Mouse (Mus musculus) frontal cortex, postnatal 10 days (tissue): Measurements from ENCODE around the gene Snph.
"Not testable (repeated sequence)": the region's sequence is repeated elsewhere in the genome, so short reads cannot be mapped to it uniquely, and the experiment has no call there.

Experiments
- DNase-seq, 2 experiments: peaks; one replicate each; pipeline ENCODE4 v3.0.0; 2022; ENCODE audit warnings: low spot score in 2 of 2, mixed read lengths in 1 of 2

Gene Snph

DNA sequence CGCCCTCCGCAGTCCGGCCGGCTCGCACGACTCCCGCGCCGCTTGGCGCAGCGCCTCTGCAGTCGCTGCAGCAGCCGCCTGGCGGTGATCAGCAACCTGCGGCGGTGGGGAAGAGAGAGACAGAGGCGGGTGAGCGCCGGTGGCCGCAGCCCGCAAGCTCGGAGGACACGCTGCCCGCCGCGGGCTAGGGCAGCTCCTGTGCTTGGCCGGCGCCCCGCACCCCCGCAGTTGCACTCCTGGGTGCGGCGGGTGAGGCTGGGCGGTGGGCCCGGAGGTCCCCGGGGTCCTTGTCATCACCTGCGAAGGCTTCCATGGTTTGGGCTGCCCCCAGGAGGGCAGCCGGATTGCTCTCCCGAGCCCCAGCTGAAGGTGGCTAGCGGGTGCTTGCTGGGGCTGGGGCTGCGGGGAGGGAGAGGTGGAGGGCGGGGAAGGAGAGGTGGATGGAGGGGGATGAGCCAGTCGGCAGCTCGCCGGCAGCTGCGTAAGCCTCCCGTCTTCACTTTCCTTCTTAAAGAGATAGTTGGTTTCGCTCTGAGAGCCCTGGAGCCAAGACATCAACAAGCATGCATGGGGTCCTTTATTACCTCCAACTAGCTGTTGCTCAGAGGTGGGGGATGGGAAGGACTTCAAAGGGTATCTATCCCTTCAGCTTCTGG, at the start of gene Snph:
Gene Snph (minus strand): TSS at position 435 of the 656 bp plus-strand sequence.
- DNase-seq: peak; percentile 72

DNA sequence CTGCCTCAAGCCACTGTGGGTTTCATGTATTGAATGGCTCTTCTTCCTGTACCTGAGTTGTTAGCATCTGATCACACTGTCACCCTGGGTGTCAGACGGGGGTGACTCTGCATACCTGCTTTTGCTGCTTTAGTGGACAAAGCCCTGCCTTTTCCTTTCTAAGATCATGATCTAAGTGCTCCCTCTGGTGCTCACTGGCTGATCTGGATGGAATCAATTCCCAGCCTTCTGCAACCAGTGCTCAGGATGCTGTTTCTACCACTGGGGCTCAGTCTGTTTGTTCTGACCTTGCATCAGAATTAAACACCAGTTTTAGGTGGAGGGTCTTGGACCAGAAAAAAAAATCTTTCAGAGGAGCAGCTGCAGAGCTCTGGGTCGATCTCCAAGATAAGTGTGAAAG, 43.8 kb upstream of the Snph start:
- no peak for DNase-seq

DNA sequence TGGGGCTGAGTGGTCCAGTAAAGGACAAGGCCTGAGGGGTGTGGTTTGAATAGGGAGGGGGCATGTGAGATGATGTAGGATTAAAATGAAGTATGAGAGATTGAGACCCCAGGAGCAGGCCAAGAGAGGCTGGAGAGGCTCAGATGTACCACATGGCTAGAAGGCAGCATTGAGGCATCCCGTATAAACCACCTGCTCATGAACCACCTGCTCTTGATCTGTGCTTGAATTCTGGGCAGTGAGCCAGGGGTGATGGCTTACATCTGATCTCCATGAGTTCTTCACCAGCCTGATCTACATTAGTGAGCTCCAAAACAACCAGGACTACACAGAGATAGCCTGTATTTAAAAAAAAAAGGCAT, 38.6 kb upstream of the Snph start:
- DNase-seq: no peak

DNA sequence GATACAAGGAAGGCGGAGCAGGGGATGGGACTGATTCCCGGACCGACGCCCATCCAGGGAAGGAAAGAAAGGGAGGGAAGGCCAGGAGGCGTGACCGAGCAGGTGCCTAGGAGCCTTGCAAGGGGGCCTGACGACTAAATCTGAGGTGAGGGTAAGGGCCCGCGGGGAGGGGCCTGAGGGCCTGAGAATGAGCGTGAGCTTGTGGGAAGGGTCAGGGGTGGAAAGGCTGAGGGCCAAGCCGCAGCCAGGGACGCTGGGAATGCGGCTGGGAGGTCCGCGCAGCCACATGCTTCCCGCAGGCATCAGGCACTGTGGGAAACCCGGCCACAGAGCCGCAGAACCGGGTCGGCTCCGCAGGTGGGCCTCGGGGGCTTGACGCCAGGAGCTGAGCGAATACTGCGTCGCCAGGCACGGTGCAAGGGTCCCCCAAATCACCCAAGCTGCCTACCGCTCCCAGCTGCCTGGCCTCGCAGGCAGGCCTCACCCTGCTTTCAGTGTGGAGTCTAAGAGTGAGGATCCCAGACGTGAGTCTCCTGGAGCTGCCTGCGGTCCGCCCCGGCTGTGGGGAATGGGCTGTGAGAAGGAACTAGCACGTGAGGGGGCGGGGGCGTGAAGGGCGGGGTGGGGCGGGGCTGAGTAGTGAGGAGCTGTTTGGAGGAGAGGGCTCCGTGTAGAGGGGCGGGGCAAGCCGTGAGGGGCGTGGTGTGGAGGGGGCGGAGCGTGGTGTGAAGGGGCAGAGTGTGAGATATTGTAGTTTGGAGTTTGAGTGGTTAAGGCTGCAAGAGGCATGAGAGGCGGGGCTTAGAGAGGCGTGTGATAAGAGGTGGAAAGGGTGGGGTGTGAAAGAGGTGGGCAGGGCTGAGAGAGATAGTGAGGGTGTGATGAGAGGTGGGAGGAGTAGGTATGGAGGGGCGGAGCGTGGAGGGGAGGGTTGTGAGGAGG, 37.9 kb upstream of the Snph start:
- DNase-seq: no peak

DNA sequence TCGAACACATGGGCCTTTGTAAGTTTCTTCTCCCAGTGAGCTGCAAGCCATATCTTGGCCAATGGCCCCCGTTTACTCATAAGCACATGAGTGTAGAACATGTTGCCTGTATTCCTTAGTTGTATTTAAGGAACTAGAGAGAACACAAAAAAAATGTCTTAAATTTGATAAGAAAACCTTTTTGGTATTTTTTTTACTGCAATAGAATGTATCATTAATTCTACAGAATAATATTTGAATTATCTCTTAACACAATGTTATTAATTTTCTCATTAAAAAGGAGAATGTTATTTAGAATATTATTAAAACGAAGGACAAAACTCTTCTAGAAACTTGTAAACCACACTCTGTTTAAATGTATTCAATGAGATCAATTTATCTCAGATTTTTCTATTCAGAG, 36.0 kb upstream of the Snph start, which contains the start of gene Rad21l:
Gene Rad21l (minus strand): TSS at position 101 of the 400 bp plus-strand sequence.
- DNase-seq: no peak

DNA sequence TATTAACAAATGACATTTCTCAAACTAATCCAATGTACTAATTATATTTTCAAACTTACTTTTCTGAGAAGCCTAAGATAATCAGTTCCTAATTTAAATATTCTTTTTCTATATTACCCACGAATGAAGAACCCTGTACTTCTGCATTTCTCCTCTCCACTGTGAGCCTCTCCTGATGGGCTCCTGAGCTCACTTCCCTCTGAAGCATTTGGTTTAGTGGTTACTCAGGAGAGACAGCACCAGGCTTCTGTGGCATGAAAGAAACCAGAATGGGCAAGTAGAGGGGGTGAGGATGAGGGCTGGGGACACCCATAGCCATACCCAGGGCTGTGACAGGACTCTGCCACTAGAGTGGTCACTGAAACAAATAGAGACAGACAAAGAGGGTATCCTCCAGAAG, 19.7 kb upstream of the Snph start:
- DNase-seq: no peak

DNA sequence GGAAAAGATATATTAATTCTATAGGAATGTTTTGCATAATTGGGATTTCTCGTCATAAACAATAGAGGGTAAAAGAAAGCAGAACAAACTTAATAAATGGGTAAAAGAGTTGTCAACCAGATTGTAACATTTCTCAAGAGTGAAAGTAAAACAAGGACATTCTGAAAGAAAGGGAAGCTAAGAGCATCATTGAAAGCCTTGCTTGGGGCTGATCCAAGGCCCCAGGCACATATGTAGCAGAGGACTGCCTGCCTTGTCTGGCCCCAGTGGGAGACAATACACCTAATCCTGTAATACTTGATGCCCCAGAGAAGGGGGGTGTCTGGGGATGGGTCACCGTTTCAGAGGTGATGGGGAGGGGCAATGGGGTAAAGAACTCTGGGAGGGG, 3.6 kb upstream of the Snph start:
- DNase-seq: no peak

DNA sequence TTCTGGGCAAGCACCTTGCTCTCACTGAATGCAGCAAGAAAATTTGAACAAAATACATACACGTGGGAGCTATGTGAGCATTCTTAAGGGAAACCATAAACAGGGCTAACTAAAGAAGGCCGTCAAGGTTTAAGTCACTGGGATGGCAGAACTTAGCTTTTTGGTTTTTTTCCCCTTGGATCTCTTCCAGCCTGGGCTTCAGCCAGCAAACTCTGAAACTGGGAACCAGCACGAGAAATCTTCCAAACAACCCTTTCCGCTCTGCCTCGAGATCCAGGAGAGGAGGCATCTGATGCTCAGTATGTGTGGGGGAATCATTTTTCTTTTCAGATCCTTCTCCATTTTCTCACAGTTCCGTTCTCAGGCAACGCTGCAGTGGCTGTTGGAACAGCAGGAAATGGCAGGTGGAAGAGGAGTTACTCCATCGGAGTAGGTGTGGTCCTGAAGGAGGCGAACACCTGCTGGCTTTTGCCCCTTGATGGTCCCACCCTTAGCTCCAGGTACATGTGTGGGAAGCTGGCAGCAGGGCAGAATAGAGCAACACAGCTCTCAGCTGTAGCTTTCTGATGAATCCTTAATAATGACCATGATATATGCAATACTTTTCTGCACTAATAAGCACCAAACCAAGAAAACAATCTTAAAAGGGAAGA, 3.1 kb upstream of the Snph start:
- no peak for DNase-seq

DNA sequence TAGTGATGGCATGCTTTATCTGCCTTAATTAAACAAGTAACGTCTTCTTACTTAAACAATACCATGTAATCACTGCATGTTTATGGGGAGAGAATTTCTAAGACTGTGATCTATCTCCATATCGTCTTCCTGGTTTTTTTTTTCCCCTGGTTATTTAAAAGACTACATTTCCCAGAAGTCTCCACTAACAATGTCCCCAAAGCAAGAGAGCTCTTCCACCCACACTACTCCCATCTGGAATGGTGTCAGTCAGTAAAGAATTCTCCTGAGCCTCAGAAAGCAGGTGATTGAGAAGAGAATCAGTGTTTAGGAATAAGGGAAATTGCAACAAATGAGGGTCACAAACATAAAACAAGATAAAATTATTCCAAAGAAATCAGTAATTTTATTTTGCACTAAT, 2.5 kb upstream of the Snph start:
- DNase-seq: no peak

DNA sequence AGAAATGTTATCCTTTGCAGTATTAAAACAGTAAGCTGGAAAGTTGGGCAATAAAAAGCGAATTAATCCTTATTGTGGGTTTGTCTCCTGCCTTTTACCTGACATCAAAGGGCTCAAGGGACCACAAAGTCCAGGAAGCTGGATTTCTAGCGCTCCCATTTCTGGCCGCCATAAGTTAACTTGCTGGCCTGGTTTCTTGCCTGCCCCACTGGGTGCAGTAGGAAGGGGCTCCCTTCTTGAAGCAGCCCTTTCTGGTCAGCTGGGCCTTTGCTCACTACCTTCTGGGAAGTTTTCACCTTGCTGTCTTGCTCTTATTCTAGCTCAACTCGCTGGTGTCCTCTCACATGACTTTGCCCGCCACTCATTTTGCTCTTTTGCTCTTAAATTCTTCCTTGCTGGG, 589 bp upstream of the Snph start:
- no peak for DNase-seq

DNA sequence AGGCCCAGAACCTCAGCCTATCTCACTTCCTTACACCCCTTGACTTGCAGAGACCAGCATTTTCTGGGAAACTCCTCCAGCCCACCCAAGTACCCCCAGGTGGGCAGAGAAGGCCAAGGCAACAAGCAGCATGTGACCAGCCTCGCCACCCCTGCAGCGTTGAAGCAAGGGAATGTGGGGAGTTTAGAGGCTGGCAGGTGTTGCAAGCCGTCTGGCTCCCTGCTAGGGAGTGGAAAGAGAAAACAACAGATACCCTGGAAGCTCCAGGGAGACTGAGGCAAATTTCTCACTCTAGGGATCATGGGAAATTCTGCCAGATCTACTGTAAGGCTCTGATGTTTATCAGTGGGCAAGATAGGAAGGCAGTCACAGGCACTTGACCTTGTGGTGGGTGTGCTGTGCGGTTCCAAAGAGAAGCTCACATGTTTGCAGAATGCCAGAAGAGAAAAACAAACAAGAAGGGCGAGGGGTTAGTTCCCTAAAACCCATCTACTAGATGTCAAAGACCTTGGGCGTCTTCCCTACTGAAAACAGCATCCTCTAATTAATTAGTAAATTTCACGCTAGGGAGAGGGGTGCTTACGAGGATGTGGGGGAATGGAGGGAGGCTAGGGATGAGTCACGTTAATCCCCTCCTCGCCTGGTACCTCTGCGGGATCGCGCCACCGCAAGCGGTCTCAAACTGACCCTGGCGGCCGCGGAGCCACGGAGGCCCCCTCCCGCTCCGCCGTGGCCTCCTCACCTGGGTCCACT, 811 bp downstream of the Snph start:
- peak in 1 of 2 experiments; percentile 9 for DNase-seq

DNA sequence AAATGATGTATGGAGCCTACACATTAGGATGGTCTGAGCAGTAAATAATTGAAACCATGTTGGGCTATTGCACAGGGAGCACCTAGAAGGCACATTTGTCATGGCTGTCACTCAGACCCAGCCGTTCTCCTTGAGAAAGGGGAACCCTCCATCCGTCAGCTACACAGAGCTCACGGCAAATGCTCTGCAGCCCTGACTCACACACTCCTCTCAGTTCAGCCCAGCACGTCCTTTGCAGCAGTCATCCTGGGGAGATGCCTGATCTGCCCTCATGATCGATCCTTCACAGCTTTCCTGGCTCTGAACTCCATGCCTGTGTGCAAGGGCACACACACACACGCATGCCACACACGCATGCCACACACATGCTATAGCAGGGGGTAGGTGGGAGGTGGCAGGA, 3.1 kb downstream of the Snph start:
- peak in 1 of 2 experiments; percentile 7 for DNase-seq

DNA sequence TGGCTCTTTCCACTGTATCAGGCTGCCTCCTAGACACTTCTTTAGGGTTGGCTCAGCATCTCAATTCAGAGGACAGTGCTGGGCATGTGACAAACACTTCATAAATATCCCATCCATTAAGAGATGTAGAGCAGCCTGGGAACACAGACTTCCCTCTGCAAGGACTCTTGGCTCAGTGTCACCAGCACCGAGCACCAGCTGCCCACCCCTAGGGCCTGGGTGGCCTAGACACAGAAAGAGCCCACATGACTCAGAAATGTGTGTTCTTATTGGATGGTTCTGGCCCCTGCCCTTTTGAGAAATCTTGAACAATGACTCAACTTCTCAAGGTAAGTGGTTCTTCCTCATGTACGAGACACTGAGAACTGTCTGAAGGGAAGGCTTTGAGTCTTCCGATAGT, 4.4 kb downstream of the Snph start:
- DNase-seq: peak; percentile 5 to 7

DNA sequence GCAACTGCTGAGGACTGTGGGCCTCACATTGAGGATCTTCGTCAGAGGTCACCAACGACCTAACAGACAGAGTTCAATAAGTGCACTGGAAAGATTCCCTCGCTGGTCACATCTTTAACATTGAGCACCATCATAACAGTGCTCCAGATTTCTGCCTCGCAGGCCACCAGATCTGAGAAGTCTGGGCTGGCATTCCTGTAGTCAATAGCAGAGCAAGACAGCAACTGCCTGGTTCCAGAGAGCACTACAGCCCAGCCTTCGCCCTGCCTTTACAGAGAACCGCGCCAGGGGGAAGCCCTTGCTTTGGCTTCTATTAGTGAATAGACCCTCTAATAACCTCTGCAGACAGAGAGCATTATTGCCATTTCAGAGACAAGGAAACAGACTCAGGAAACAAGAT, 6.1 kb downstream of the Snph start:
- peak; percentile 2 to 3 for DNase-seq

DNA sequence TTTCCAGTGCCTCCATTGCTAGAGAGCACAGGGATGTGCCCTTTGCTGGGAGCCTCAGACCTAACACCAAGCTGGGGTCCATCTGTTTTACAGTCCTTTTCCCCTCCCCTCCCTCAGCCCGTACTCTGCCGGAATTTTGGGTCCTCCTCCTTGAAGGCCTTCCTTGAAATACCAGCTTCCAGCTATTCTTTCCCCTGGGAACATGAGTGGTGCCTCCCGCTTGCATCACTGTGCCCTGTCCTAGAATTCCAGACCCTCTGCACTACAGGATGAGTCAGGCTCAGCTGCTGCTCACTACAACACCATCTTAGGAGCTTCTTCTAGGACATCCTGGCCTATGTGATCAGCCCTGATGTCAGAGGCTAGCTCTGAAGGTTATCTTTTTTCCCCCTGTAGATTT, 8.6 kb downstream of the Snph start:
- DNase-seq: peak; percentile 2 to 3

DNA sequence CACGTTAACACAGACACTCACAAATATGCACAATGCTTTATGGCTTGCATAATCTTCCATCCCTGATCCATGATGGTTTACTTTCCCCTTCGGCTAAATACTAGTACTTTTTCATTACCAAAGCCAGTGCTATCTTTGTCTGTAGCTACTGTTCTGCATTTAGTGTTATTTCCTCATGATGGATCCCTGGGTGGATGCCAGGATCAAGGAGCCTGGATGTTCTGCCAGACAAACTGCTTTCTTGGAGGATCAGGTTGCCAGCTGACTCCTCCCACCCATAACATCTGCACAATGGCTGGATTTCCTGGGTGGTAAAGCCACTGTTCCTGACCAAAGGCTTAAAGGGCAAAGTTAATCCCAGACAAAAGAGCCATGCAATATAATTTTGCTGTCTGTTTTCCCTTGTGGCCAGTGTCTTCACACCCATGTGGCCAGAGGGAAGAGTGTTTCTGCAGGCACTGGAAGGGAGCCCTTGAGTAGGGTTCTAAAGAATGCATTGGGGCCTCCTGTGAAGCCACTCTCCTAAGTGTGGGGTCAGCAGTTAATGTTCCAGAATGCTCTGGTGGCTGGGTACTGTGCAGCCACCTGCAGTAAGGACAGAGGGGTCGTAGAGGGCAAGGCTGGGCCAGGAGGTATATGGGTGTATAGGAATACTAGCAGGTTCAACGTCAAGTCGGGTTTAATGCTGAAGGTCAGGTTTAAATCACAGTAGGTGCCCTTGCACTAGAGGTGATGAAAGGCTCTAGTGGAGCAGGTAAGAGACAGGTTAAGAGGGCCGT, 15.7 kb downstream of the Snph start:
- DNase-seq: no peak

DNA sequence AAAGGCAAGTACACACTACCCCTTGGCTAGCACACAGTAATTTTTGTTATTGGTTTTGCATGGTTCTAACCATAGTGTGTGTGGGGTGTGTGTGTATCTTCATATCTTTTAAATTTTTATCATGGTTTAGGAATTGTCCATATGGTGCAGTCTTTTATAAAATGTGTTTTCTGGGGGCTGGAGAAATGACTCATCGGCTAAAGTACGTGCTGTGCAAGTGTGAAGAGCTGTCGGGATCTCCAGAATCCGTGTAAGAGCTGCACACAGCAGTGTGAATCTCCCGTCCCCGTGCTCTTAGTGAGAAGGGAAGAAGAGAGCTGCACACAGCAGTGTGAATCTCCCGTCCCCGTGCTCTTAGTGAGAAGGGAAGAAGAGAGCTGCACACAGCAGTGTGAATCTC, 16.6 kb downstream of the Snph start:
- DNase-seq: not testable (repeated sequence)

DNA sequence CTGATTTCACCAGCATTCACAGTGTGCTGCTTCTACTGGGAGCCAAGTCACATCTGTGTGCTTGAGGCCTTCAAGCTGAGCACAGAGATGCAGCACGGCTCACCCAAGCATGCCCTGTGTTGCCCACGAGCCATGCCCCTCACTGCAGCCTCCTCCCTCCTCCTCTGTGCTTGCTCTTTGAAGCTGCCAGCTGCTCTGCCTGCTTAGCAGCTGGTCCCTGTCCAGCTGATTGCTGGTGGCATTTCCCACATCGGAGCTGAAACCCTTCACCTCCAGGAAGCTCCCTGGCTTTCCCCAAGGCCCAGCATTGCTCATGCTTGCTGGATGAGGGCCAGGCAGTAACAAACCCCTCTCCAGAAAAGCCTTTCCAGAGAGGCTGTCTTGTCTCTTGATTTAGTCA, 22.4 kb downstream of the Snph start:
- DNase-seq: no peak

DNA sequence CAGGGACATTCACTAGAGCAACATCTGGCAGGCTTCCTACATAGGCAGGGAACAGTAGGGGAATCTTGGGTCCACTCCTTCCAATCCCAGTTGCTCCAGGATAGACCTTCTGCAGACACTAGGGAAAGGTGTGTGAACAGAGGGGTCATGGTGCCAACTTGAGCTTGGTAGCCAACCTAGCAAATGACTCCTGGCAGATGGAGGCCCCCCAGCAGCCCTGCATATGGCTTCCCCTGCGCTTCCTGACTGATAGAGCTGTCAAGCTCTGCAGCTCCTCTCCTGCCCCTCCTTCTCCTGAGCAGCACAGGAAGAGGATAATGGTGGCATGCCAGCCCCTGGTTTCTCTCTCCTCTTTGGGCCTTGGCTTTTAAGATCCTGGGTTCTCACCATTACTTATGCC, 24.0 kb downstream of the Snph start:
- DNase-seq: no peak

DNA sequence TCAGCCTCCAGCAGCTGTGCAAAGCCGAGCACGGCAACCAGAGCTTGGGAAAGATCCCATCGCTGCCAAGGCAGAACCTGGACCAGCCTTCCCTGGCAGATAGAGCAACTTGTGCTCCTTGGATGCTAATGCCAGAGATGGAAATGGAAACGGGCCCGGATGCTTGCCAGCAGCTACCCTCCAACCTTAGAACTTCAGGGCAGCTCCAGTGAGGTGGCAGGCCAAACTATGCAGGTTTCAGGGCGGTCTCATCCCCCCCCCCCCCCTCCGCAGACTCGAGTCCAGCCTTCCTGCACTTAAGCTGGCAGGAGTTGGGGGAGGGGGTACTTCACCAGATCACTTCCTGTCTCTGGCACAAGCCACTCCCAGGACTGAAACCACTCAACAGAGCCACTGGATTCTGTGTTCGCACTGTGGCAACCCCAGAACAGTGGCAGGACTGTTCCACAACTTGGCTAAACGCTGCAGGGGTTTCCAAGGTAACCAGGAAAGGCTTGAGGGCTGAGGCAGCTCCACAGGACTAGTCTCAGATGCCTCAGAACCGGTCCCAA, 26.9 kb downstream of the Snph start:
- peak; percentile 65 to 77 for DNase-seq

DNA sequence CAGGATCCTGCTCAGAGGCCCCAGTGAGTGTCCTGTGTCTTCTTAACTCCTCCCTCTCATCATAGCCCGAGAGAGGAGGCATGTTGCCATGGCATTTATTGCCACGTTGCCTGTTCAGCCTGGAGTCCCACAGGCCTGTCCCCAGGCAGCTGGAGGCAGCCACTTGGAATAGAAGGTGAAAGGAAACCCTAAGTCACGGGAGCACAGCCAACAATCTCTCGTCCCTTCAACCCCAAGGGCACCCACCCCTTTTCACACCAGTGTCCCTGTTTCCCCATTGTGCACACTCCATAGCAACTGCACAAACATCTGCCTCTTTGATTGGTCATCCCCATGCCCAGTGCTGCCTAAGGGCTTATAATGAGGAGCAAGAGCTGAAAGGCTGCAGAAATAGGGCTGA, 28.8 kb downstream of the Snph start:
- peak in 1 of 2 experiments; percentile 53 for DNase-seq
